Mouse (Mus musculus): ENCODE results near the gene Krtcap2.
"Not testable (repeated sequence)": the region's sequence is repeated elsewhere in the genome, so short reads cannot be mapped to it uniquely, and the experiment has no call there.

The Krtcap2 gene

DNA sequence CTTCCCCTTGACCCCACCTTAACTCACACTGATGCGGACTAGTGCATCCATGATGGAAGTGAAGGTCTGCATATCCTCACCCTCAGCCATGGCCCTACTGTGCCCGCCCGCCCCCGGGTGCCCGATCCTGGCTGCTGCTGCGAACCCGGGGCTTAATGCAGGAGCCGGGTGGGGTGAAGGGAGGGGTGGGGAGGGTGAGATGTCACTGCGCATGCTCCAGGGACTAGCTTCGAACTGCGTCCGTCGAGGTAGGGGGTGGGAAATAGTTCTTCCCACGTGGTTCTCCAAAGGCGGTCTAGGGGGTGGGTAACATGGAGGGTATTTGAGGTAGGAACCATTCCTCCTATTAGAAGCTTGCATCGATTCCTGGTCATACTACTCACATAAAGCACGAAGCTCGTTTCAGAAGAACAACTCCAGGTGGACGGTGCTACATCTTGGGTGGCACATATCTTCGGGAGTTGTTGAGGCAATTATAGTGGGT is at the start of gene Krtcap2:
TSS of gene Krtcap2 (plus strand) at position 279 of the 484 bp plus-strand sequence.
- ATAC-seq (ENCODE audit: low TSS enrichment): peak; percentile 35

DNA sequence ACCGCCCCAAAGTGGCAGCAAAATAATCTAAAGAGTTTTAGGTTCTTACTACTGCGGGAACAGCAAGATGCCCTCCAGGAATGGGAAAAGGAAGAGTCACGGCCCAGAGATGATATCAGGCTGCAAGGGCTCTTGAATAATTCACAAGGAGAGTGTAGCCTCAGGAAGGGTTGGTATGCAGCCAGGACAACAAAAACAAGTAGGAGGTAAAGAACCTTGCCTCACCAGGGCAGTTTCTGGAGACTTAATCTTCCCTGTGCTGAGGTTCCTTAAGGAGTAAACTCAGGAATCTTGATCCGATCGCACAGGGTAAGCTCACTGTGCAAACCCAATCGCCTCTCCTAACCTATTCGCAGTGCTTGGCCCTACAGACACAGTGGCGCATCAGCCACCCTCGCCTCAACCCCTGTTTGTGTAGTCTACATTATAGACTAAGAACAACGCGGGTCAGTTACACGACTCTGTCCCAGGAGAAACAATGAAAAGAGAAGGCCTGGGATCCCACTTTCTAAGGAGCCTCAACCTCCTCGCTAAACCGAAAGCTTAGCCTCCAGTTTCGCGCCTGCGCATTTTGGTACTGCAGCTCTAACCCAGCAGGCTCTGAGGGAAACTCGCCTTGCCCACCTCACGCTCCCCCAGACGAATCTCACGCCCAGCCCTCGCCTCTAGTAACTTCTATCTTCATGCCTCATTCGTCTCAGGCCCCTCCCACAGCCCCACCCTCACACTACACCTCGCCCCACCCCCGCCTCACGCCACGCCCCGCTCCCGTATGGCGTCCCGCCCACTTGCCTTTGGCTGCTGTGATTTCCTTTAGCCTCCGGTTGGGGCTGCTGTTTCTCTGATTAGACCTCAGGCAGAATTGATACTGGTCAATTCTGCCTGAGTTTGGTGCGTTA is 49.5 kb upstream of the Krtcap2 start:
- peak; percentile 97 for ATAC-seq (ENCODE audit: low TSS enrichment)

DNA sequence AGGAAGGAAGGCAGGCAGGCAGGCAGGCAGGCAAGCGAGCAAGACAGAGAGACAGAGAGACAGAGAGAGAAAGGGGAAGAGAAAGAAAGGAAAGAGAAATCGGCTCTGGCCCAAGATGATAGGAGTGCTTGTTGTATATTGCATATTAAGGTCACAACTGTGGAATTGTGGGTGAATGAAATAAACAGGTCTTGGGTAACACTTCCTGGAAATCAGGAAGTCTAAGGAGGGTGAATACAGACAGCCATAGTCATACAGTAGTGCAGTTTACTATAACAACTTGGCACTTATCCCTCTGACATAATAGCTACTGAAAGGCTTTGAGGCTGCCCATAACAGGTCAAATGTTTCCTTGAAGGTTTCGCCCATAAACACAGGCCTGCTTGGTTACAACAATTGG is 45.9 kb upstream of the Krtcap2 start:
- ATAC-seq (ENCODE audit: low TSS enrichment): no peak

DNA sequence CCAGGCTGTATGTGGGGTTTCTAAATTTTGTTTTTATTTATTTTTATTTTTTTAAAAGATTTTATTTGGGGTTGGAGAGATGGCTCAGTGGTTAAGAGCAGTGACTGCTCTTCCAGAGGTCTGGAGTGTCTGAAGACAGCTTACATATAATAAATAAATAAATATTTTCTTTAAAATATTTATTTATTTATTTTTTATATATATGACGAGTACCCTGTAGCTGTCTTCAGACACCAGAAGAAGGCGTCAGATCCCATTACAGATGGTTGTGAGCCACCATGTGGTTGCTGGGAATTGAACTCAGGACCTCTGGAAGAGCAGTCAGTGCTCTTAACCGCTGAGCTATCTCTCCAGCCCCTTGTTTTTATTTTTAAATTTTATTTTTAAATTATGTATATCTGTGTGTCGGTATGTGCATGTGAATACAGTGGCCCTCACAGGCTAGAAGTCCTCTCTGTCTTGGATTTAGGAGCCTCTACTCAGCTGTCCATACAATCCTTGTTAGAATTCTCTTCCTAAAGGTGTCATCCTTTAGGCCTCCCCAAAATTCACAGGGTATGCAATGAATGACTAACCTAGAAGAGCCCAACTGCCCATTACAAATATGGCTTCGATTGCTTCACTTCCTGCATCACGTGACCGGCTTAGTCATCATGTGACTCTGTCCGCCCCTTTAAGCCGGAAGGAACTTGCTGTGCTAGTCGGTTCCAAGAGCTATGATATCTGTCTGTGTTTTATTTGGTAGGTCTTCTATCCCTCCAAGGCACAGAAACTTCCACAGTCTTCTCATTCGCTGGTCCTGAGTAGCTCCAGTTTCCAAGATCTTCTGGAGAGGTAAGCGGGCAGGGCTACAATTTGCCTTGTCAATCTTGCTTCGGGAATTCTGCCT is 43.3 kb upstream of the Krtcap2 start, which contains the start of gene Gba:
TSS of gene Gba (plus strand) at position 676 of the 889 bp plus-strand sequence.
- ATAC-seq (ENCODE audit: low TSS enrichment): peak; percentile 91

DNA sequence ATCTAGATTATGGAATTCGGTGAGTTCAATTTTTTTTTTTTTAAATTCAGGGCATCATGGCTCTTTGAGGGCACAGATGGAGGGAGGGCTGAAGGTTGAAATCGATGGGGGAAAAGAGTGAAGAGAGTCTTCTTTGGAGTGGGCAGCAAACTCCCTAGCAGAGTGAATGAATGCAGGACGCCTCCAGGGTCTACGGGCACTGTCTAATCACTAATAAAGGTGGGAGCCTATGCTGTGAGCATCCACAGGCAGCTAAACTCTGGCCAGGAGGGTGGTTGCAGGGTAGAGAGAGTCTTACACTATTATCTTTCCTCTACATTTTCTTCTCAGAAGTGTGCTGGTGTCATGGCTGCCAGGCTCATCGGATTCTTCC is 42.6 kb upstream of the Krtcap2 start:
- ATAC-seq (ENCODE audit: low TSS enrichment): peak; percentile 11; the same call in 1 of the 2 replicates

DNA sequence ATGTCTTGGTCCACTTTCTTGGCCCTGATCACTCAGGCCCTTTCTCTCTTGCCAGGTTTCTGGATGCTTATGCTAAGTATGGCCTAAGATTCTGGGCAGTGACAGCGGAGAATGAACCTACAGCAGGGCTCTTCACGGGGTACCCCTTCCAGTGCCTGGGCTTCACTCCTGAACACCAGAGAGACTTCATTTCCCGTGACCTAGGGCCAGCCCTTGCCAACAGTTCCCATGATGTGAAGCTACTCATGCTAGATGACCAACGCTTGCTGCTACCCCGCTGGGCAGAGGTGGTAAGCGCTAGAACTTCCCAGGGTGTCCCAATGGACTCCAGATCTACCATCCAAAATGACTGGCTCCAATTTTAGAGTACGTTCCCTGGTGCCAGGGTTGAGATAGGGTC is 39.7 kb upstream of the Krtcap2 start:
- no peak for ATAC-seq (ENCODE audit: low TSS enrichment)

DNA sequence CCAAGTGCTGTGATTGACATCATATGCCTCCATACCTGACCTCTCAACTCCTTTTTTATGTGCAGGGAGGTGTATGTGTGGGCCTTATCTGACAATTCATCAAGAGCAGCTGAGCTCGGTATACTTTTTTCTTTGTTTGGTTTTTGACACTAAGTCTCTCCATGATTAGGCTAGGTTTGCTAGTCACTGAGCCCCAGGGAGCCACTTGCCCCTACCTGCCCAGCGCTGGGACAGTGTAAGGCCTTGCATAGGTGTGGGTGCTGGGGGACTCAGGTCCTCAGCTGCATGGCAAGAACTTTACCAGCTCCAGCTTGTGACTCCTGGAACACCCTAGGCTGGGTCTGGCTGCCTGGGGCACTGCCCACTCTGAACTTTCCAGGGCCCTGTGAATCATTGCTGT is 39.1 kb upstream of the Krtcap2 start:
- no peak for ATAC-seq (ENCODE audit: low TSS enrichment)

DNA sequence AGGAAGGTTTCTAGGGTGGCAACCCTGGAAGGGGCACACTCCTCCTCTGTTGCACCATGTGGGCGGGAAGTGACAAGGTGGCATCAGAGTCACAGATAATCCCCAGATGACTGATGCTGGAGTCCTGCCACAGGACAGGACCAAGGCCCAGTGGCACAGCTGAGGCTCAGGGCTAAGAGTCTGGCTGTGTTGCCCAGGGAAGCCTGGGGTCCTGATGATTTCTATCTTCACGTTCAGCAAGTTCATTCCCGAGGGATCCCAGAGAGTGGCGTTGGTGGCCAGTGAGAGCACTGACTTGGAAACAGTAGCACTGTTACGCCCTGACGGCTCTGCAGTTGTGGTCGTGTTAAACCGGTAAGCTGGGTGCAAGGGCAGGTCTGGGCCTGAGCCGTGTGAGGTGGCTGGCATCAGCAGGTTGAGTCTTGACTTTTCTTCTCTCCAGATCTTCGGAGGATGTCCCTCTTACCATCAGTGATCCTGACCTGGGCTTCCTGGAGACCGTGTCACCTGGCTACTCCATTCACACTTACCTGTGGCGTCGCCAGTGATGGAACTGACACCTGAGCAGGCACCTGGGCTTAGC is 37.6 kb upstream of the Krtcap2 start:
- no peak for ATAC-seq (ENCODE audit: low TSS enrichment)

DNA sequence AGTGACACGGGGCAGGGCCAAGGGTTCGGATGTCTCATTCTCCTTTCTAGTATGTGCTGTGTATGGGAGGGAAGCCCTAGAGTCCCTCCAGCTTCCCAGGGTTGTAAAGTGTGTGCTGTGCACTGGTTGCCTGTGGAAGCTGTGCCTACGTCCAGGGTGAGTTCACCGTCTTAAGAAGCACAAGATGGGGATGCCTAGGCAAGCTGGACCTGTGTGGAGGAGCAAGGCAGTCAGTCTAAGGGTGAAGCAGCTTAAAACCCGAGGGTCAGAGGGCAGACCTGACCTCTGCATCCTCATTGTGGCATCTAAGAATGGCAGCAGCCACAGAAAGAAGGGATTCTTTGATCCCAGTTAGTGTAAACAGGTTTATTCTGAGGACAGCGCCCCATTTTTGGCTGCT is 37.0 kb upstream of the Krtcap2 start:
- no peak for ATAC-seq (ENCODE audit: low TSS enrichment)

DNA sequence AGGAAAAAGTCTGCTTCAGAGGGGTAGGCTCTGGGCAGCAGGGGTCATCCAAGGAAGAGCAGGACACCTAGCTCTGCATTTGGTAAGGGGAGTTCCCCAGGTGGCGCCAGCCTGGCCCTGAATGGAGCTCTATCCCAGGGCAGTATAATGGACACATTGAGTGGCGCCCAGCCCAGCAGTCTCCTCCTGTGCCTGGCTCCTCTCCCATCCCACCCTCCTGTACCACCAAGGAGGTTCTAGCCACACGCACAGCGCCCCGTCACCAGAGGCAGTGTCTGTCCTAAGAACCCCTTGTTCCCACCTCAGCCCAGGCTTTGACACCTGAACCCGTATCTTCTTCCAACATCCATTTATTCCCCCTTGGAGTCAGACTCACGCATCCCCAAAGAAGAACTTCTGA is 36.0 kb upstream of the Krtcap2 start:
- no peak for ATAC-seq (ENCODE audit: low TSS enrichment)

DNA sequence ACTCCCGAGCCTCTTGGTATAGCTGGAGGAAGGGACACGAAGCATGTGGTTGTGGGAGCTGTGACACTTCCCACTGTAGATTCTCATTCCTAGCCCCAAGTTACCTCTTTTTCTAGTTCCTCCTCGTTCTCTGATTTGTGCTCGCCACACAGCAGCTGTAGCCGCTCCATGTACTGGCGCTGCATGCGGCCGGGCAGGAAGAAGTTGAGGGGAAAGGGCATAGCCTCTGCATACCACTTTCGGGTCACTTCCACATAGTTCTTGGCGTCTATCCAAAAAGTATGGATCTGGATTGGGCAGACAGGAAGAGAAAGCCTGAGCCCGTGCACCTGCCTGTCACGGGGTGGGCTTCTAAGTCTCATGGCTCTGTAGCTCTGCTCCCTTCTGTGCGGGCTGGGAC is 35.6 kb upstream of the Krtcap2 start:
- no peak for ATAC-seq (ENCODE audit: low TSS enrichment)

DNA sequence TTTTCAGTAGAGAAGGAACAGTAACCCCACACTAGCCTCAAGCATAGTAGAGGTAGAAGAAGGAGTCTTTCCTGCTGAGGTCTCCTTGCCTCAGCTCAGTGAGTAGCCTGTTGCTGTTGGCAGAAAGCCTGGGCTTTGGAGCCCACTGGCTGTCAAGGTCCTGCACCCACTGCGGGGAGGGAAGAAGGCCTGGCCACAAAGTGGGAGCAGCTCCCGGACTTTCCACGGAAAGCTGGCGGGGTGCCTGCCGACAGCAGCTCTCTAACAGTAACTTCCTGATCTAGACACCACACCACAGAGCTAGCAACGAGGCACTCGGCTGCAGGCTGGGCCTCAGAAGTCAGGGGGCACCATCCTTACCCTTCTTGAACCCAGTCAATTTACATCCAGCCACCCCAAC is 35.0 kb upstream of the Krtcap2 start:
- no peak for ATAC-seq (ENCODE audit: low TSS enrichment)

DNA sequence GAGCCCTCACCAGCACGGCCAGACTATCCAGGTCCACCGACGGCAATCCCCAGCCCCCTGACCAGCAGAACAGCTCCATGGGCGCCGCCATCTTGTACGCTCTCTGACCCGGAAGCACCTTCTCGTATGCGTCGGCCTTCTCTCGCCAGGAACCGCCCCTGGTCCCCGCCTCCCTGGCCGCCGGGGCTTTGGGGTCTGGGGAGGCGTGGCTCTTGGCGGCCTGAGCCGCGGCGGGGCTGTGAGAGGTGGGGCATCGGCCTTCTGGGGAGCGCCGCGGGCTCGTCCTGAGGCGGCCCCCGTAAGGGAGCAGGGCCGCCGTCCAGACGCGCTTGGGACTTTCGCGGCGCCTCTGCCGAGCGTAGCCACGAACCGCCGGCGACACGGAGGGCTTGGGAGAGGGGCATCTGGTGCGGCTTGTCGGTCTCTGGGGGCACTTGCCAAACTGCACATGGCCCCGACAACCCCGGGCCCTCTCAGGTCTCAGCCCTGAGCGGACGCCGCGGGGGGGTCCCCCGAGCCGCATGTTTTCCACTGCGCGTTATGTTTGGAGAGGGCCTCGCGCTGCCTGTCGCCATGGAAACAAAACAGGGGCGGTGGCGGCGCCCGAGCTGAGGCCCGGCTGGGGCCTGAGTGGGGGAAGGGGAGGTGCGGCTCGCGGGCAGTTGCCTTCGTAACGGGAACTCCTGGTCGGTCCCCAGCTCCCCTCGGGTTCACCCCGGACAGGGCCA is 31.8 kb upstream of the Krtcap2 start:
- ATAC-seq (ENCODE audit: low TSS enrichment): peak; percentile 80

DNA sequence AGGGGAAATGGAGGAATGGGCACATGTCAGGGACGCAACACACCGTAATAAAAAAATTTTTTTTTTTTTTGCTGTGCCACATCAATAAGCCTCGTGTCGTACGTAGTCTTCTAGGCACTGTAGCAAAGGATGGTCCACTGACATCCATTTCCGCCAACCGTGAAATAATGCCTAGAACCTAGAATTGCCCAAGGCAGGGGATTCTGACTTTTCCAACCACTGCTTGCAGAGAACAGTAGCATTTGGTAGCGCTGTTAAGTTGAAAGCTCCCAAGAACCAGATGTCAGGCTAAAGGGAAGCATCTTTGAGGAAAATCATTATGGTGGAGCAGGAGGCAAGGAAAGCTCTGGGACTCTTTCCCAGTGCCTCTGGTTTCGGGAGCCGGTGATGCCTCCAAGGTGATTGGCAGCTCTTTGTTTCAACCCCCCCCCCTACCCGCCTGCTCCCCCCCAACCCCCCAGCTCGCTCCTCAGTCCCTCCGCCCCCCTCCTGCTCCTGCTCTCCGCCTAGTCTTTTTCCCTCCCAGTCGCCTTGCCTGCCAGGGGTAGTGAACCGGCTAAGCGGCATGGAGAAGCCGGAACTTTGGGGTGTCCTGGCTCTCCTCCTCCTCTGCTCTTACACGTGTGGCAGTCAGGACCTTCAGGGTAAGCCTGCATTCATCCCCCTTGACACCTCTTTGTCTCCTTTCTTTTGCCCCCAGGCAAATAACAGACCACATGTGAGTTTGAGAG is 30.9 kb upstream of the Krtcap2 start, which contains the start of gene Thbs3:
TSS of gene Thbs3 (plus strand) at position 500 of the 731 bp plus-strand sequence.
- ATAC-seq (ENCODE audit: low TSS enrichment): no peak

DNA sequence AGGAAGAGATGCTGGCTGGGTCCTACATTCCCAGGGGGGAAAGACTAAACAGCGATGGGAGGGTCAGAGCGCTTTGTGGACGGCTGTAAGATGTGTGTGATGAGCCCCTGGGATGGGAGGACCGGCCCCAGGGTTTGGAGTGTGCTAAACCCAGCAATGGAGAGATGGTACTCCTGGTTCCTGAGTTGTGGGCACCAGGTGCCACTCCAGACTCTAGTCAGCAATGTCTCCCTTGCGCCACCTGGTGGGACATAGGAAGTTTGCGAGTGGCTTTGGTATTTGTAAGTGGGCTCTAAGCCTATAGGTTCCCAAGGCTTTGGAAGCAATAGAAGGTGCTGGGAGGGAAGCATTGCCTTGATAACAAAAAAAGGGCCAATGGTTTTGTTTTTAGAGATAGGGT is 29.9 kb upstream of the Krtcap2 start:
- ATAC-seq (ENCODE audit: low TSS enrichment): peak; percentile 45

DNA sequence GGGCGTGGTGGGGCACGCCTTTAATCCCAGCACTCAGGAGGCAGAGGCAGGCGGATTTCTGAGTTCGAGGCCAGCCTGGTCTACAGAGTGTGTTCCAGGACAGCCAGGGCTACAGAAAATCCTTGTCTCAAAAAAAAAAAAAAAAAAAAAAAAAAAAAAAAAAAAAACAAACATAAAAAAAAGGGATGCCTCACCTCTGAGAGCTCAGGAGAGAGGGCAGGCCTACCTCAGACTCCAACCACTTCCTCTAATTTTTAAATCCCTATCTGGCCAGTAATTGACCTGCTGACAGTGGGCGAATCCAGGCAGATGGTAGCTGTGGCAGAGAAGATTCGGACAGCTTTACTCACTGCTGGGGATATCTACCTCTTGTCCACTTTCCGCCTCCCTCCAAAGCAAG is 29.4 kb upstream of the Krtcap2 start:
- ATAC-seq (ENCODE audit: low TSS enrichment): not testable (repeated sequence)

DNA sequence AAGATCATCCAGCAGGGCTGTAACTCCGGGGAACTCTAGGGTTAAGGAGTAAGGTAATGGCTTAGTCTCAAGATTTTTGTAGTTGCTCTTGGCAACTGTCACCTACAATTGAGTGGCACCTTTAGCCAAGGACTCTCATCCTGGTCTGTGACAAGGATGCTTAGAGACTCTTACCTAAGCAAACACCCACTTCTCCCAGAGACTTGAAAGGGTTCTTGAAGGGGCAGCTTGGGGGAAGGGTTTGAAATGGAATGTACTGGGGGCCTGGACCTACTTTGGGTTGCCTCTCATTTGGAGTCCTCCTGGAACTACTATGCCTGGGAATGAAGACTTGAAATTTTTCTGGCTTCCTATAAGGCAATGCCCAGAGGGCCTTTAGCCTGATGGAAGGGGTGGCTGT is 27.5 kb upstream of the Krtcap2 start:
- no peak for ATAC-seq (ENCODE audit: low TSS enrichment)

DNA sequence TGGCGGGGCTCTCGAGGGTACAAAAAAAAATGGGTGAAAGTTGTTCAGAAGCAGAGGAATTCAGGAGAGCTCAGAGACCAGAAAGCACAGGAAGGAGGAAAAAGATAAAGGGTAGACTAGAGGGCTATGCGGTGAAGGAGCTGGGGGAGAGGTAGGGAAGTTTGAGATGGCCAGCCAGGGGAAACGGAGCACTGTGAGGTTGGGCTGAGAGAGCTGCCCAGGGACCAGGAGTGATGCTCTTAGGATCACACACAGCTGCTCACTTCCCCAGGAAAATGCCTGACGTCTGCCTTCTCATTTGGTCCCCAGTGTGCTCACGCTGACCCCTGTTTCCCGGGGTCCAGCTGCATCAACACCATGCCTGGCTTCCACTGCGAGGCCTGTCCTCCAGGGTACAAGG is 26.2 kb upstream of the Krtcap2 start:
- ATAC-seq (ENCODE audit: low TSS enrichment): no peak

DNA sequence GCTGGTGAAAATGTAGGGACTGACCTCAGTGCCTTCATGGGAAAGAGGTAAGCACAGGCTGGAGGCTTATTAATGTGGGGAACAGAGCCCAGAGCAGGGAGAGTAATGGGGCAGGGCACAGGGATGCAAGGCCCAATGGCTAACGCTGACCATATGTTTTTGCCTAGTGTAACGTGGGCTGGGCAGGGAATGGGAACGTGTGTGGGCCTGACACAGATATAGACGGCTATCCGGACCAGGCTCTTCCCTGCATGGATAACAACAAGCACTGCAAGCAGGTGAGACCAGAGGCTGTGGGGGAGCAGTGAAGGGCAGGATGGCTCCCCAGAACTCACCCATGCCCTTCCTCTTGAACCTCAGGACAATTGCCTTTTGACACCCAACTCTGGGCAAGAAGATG is 24.6 kb upstream of the Krtcap2 start:
- peak; percentile 51; the same call in 1 of the 2 replicates for ATAC-seq (ENCODE audit: low TSS enrichment)

DNA sequence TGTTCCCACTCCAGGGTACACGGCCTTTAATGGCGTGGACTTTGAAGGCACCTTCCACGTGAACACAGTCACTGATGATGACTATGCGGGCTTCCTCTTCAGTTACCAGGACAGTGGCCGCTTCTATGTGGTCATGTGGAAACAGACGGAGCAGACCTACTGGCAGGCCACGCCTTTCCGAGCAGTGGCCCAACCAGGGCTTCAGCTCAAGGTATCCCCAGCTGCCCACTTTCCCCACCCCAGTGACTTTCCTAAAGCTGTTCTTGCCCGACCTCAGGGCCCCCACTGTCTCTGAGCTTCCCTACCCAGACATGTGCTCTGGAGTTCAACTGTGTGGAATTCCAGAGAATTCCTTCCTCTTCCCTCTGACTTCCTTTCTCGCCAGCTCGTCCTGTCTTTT is 21.0 kb upstream of the Krtcap2 start:
- ATAC-seq (ENCODE audit: low TSS enrichment): no peak
